Mouse (Mus musculus) erythroblast, embryonic 14.5 days (primary cell): Measurements from ENCODE around the gene Gpr107.

Experiments used
- GATA1 ChIP-seq: IDR thresholded peaks from 2 replicates; pipeline ENCODE4 v1.6.1; 2012; ENCODE audit warnings: low read length, inconsistent platforms, mixed read lengths
- TAL1 ChIP-seq: IDR thresholded peaks from 3 replicates; pipeline ENCODE4 v1.6.1; 2012; ENCODE audit warnings: low read length, inconsistent platforms, mixed read lengths

- TF ChIP-seq GATA1 (no peak), TAL1 (no peak)
Measured at GRCm38 (mm10) chr2:31206211-31206610, 54.1 kb downstream of the Gpr107 start.
